Mouse (Mus musculus) adipocyte (in vitro differentiated cells): Measurements from ENCODE around the gene Cuedc1.

Experiments
- DNase-seq: peaks from one replicate; pipeline ENCODE4 v3.0.0-alpha.2; 2016; ENCODE audit warnings: low spot score

The Cuedc1 gene

GRCm38 (mm10) chr11:88118091-88118440 is 20.2 kb downstream of the Cuedc1 start:
- DNase-seq, result no peak

GRCm38 (mm10) chr11:88118817-88119642 is 21.2 kb downstream of the Cuedc1 start:
- peak; percentile 68 for DNase-seq

GRCm38 (mm10) chr11:88122545-88122944 is 24.7 kb downstream of the Cuedc1 start:
- no peak for DNase-seq

GRCm38 (mm10) chr11:88123021-88123420 is 25.2 kb downstream of the Cuedc1 start:
- DNase-seq, result no peak

GRCm38 (mm10) chr11:88123731-88124130 is 25.9 kb downstream of the Cuedc1 start:
- DNase-seq, result no peak

GRCm38 (mm10) chr11:88125483-88125882 is 27.6 kb downstream of the Cuedc1 start:
- no peak for DNase-seq

GRCm38 (mm10) chr11:88126306-88126793 is 28.5 kb downstream of the Cuedc1 start:
- no peak for DNase-seq

GRCm38 (mm10) chr11:88128461-88128860 is 30.6 kb downstream of the Cuedc1 start:
- DNase-seq, result no peak

GRCm38 (mm10) chr11:88129281-88129680 is 31.4 kb downstream of the Cuedc1 start:
- DNase-seq, result no peak

GRCm38 (mm10) chr11:88129935-88130334 is 32.1 kb downstream of the Cuedc1 start:
- no peak for DNase-seq

GRCm38 (mm10) chr11:88131847-88132246 is 34.0 kb downstream of the Cuedc1 start:
- DNase-seq, result peak; percentile 66

GRCm38 (mm10) chr11:88135218-88135617 is 37.4 kb downstream of the Cuedc1 start:
- no peak for DNase-seq

- DNase-seq, result no peak
Observed at GRCm38 (mm10) chr11:88137814-88138425, 40.1 kb downstream of the Cuedc1 start.

- no peak for DNase-seq
Observed at GRCm38 (mm10) chr11:88139256-88139861, 41.5 kb downstream of the Cuedc1 start.

GRCm38 (mm10) chr11:88140066-88141060 is 42.5 kb downstream of the Cuedc1 start:
- DNase-seq, result no peak

- DNase-seq, result no peak
Observed at GRCm38 (mm10) chr11:88142362-88142761, 44.5 kb downstream of the Cuedc1 start.

- DNase-seq, result no peak
Observed at GRCm38 (mm10) chr11:88144100-88144499, 46.2 kb downstream of the Cuedc1 start.

GRCm38 (mm10) chr11:88145214-88146006 is 47.6 kb downstream of the Cuedc1 start:
- no peak for DNase-seq

- DNase-seq, result no peak
Observed at GRCm38 (mm10) chr11:88146264-88147060, 48.6 kb downstream of the Cuedc1 start.

GRCm38 (mm10) chr11:88147388-88147787 is 49.5 kb downstream of the Cuedc1 start:
- no peak for DNase-seq
